Mouse (Mus musculus): ENCODE results near the gene Hsd17b1.

GRCm38 (mm10) chr11:101085617-101086322 is 7.6 kb downstream of the Hsd17b1 start:
- TF ChIP-seq CTCF (IDR thresholded peaks at IDR 0.05 in 2 of 3, conservative IDR thresholded peaks at IDR 0.05 in 1 of 3; ENCODE audit: control insufficient read depth in 1 of 3, insufficient read depth in 1 of 3, low read depth in 2 of 3, low read length in 3 of 3, poor library complexity in 1 of 3, severe bottlenecking in 1 of 3): 0 out of 6 replicates have a peak, but pooled peaks of 1 of the 3 experiments have one; percentile 1
- no peak for TF ChIP-seq MAFK (IDR thresholded peaks at IDR 0.05; ENCODE audit: borderline replicate concordance, low read depth, low read length)
- no peak for TF ChIP-seq POLR2A (IDR thresholded peaks at IDR 0.05; ENCODE audit: control insufficient read depth in 1 of 2, insufficient read depth in 1 of 2, low read depth in 1 of 2, low read length in 2 of 2, poor library complexity in 1 of 2)
- TF ChIP-seq EP300 (IDR thresholded peaks at IDR 0.05; ENCODE audit: low read depth in 1 of 2, low read length in 2 of 2): no peak
- no peak for TF ChIP-seq CHD2 (IDR thresholded peaks at IDR 0.05; ENCODE audit: low read length)
- no peak for TF ChIP-seq SMC3 (IDR thresholded peaks at IDR 0.05; ENCODE audit: low read depth, low read length)
- no peak for TF ChIP-seq USF2 (IDR thresholded peaks at IDR 0.05; ENCODE audit: borderline replicate concordance in 1 of 2, insufficient read depth in 1 of 2, low read depth in 1 of 2, low read length in 2 of 2)
- no peak for TF ChIP-seq KAT2A (conservative IDR thresholded peaks at IDR 0.05; ENCODE audit: low read depth, low read length)

Measured in MEL (cell line).